Mouse (Mus musculus): ENCODE data around the gene Sik3. TPM values are rescaled to one million over a fixed set of nuclear protein-coding genes. Genes with fewer than 3 reads are reported as not detected.

Gene Sik3
- polyA plus RNA-seq, 1 experiment from 2014 or later = 5.7 TPM

- ATAC-seq (ENCODE audit: insufficient read depth, low FRiP score) = no peak
- no peak overlapping the region for H3K4me2 ChIP-seq (ENCODE audit: low read depth, low read length)
- 48% methylated on average over 2 of the region's 2 CpGs for whole genome bisulfite sequencing
- H3K9me3 ChIP-seq (replicated peaks; ENCODE audit: control insufficient read depth, low read length) = no peaks in the 10 kb centered on the region
- H3K9ac ChIP-seq (ENCODE audit: low read length) = no peak overlapping the region
- H3K27me3 ChIP-seq (ENCODE audit: control insufficient read depth, insufficient read depth, low read length) = no peaks in the 10 kb centered on the region
- no peaks in the 10 kb centered on the region; the same call in 1 of the 2 replicates for H3K4me1 ChIP-seq (ENCODE audit: control insufficient read depth, insufficient read depth, low read length)
- no peaks in the 10 kb centered on the region for H3K36me3 ChIP-seq (ENCODE audit: control insufficient read depth, insufficient read depth, low read length)
- H3K4me3 ChIP-seq (replicated peaks; ENCODE audit: low read length) = no peak overlapping the region
- H3K27ac ChIP-seq (ENCODE audit: low read length) = peak overlapping the region; percentile 5; the same call in 1 of the 2 replicates
These were observed 172.6 kb downstream of the Sik3 start for GRCm38 (mm10) chr9:46185191-46185590.

GRCm38 (mm10) chr9:46186387-46186786 is 173.8 kb downstream of the Sik3 start:
- H3K4me1 ChIP-seq (ENCODE audit: control insufficient read depth, insufficient read depth, low read length) = peaks cover 3% of the 10 kb centered on the region; the same call in 1 of the 2 replicates
- H3K4me2 ChIP-seq (ENCODE audit: low read depth, low read length) = no peak overlapping the region
- no peak for ATAC-seq (ENCODE audit: insufficient read depth, low FRiP score)
- no peak overlapping the region for H3K27ac ChIP-seq (ENCODE audit: low read length)
- H3K36me3 ChIP-seq (ENCODE audit: control insufficient read depth, insufficient read depth, low read length) = no peaks in the 10 kb centered on the region
- 85% methylated on average over 1 of the region's 1 CpGs for WGBS
- H3K4me3 ChIP-seq (replicated peaks; ENCODE audit: low read length) = no peak overlapping the region
- no peaks in the 10 kb centered on the region for H3K27me3 ChIP-seq (ENCODE audit: control insufficient read depth, insufficient read depth, low read length)
- no peaks in the 10 kb centered on the region for H3K9me3 ChIP-seq (replicated peaks; ENCODE audit: control insufficient read depth, low read length)
- no peak overlapping the region for H3K9ac ChIP-seq (ENCODE audit: low read length)

- Histone ChIP-seq H3K4me1 (ENCODE audit: control insufficient read depth, insufficient read depth, low read length) (0 out of 2 replicates have a peak, but pooled peaks cover 3% of the 10 kb centered on the region), H3K36me3 (ENCODE audit: control insufficient read depth, insufficient read depth, low read length) (no peaks in the 10 kb centered on the region), H3K27ac (ENCODE audit: low read length) (no peak overlapping the region), H3K9me3 (replicated peaks; ENCODE audit: control insufficient read depth, low read length) (no peaks in the 10 kb centered on the region), H3K27me3 (ENCODE audit: control insufficient read depth, insufficient read depth, low read length) (no peaks in the 10 kb centered on the region), H3K4me3 (replicated peaks; ENCODE audit: low read length) (no peak overlapping the region), H3K4me2 (ENCODE audit: low read depth, low read length) (no peak overlapping the region), H3K9ac (ENCODE audit: low read length) (no peak overlapping the region)
- ATAC-seq (ENCODE audit: insufficient read depth, low FRiP score) = no peak
- WGBS = 82% methylated on average over 4 of the region's 4 CpGs
These were observed 175.8 kb downstream of the Sik3 start for GRCm38 (mm10) chr9:46188370-46188769.

- Histone ChIP-seq H3K9me3 (replicated peaks; ENCODE audit: control insufficient read depth, low read length) (no peaks in the 10 kb centered on the region), H3K4me1 (ENCODE audit: control insufficient read depth, insufficient read depth, low read length) (0 out of 2 replicates have a peak, but pooled peaks cover 3% of the 10 kb centered on the region), H3K4me2 (ENCODE audit: low read depth, low read length) (no peak overlapping the region), H3K36me3 (ENCODE audit: control insufficient read depth, insufficient read depth, low read length) (no peaks in the 10 kb centered on the region), H3K4me3 (replicated peaks; ENCODE audit: low read length) (no peak overlapping the region), H3K27me3 (ENCODE audit: control insufficient read depth, insufficient read depth, low read length) (no peaks in the 10 kb centered on the region), H3K27ac (ENCODE audit: low read length) (no peak overlapping the region), H3K9ac (ENCODE audit: low read length) (no peak overlapping the region)
- ATAC-seq (ENCODE audit: insufficient read depth, low FRiP score) = no peak
- 88% methylated on average over 5 of the region's 5 CpGs for WGBS
These were observed 176.3 kb downstream of the Sik3 start for GRCm38 (mm10) chr9:46188956-46189355.

GRCm38 (mm10) chr9:46189381-46189780 is 176.8 kb downstream of the Sik3 start:
- Histone ChIP-seq H3K27ac (ENCODE audit: low read length) (no peak overlapping the region), H3K4me2 (ENCODE audit: low read depth, low read length) (no peak overlapping the region), H3K9ac (ENCODE audit: low read length) (no peak overlapping the region), H3K4me1 (ENCODE audit: control insufficient read depth, insufficient read depth, low read length) (0 out of 2 replicates have a peak, but pooled peaks cover 3% of the 10 kb centered on the region), H3K4me3 (replicated peaks; ENCODE audit: low read length) (no peak overlapping the region), H3K27me3 (ENCODE audit: control insufficient read depth, insufficient read depth, low read length) (no peaks in the 10 kb centered on the region), H3K36me3 (ENCODE audit: control insufficient read depth, insufficient read depth, low read length) (no peaks in the 10 kb centered on the region), H3K9me3 (replicated peaks; ENCODE audit: control insufficient read depth, low read length) (no peaks in the 10 kb centered on the region)
- ATAC-seq (ENCODE audit: insufficient read depth, low FRiP score) = no peak
- WGBS = 81% methylated on average over 10 of the region's 10 CpGs

- Histone ChIP-seq H3K9ac (ENCODE audit: low read length) (no peak overlapping the region), H3K4me2 (ENCODE audit: low read depth, low read length) (no peak overlapping the region), H3K36me3 (ENCODE audit: control insufficient read depth, insufficient read depth, low read length) (peaks cover 11% of the 10 kb centered on the region; the same call in 1 of the 2 replicates), H3K4me1 (ENCODE audit: control insufficient read depth, insufficient read depth, low read length) (0 out of 2 replicates have a peak, but pooled peaks cover 3% of the 10 kb centered on the region), H3K27me3 (ENCODE audit: control insufficient read depth, insufficient read depth, low read length) (no peaks in the 10 kb centered on the region), H3K27ac (ENCODE audit: low read length) (no peak overlapping the region), H3K4me3 (replicated peaks; ENCODE audit: low read length) (no peak overlapping the region), H3K9me3 (replicated peaks; ENCODE audit: control insufficient read depth, low read length) (no peaks in the 10 kb centered on the region)
- no peak for ATAC-seq (ENCODE audit: insufficient read depth, low FRiP score)
- WGBS = 56% methylated on average over 8 of the region's 8 CpGs
These were observed 178.6 kb downstream of the Sik3 start for GRCm38 (mm10) chr9:46191234-46191633.

- 15% methylated on average over 1 of the region's 1 CpGs for WGBS
- ATAC-seq (ENCODE audit: insufficient read depth, low FRiP score) = no peak
These were observed 179.0 kb downstream of the Sik3 start for GRCm38 (mm10) chr9:46191644-46192043.

GRCm38 (mm10) chr9:46192642-46193041 is 180.0 kb downstream of the Sik3 start:
- Histone ChIP-seq H3K9ac (ENCODE audit: low read length) (no peak overlapping the region), H3K27me3 (ENCODE audit: control insufficient read depth, insufficient read depth, low read length) (no peaks in the 10 kb centered on the region), H3K4me1 (ENCODE audit: control insufficient read depth, insufficient read depth, low read length) (0 out of 2 replicates have a peak, but pooled peaks cover 3% of the 10 kb centered on the region), H3K4me2 (ENCODE audit: low read depth, low read length) (no peak overlapping the region), H3K36me3 (ENCODE audit: control insufficient read depth, insufficient read depth, low read length) (peaks cover 11% of the 10 kb centered on the region; the same call in 1 of the 2 replicates), H3K27ac (ENCODE audit: low read length) (no peak overlapping the region), H3K4me3 (replicated peaks; ENCODE audit: low read length) (no peak overlapping the region), H3K9me3 (replicated peaks; ENCODE audit: control insufficient read depth, low read length) (no peaks in the 10 kb centered on the region)
- ATAC-seq (ENCODE audit: insufficient read depth, low FRiP score) = no peak
- 88% methylated on average over 6 of the region's 6 CpGs for whole genome bisulfite sequencing

More at GRCm38 (mm10) chr9:46191644-46192043, 179.0 kb downstream of the Sik3 start:
- no peak overlapping the region for H3K4me3 ChIP-seq (replicated peaks; ENCODE audit: low read length)
- peaks cover 11% of the 10 kb centered on the region; the same call in 1 of the 2 replicates for H3K36me3 ChIP-seq (ENCODE audit: control insufficient read depth, insufficient read depth, low read length)
- H3K9me3 ChIP-seq (replicated peaks; ENCODE audit: control insufficient read depth, low read length) = no peaks in the 10 kb centered on the region
- H3K9ac ChIP-seq (ENCODE audit: low read length) = no peak overlapping the region
- H3K27ac ChIP-seq (ENCODE audit: low read length) = no peak overlapping the region
- 0 out of 2 replicates have a peak, but pooled peaks cover 3% of the 10 kb centered on the region for H3K4me1 ChIP-seq (ENCODE audit: control insufficient read depth, insufficient read depth, low read length)
- no peaks in the 10 kb centered on the region for H3K27me3 ChIP-seq (ENCODE audit: control insufficient read depth, insufficient read depth, low read length)
- no peak overlapping the region for H3K4me2 ChIP-seq (ENCODE audit: low read depth, low read length)

GRCm38 (mm10) chr9:46194809-46195208 is 182.2 kb downstream of the Sik3 start:
- H3K27ac ChIP-seq (ENCODE audit: low read length) = no peak overlapping the region
- ATAC-seq (ENCODE audit: insufficient read depth, low FRiP score) = no peak
- H3K9ac ChIP-seq (ENCODE audit: low read length) = no peak overlapping the region
- WGBS = 88% methylated on average over 9 of the region's 9 CpGs
- no peak overlapping the region for H3K4me2 ChIP-seq (ENCODE audit: low read depth, low read length)
- no peak overlapping the region for H3K4me3 ChIP-seq (replicated peaks; ENCODE audit: low read length)
- H3K36me3 ChIP-seq (ENCODE audit: control insufficient read depth, insufficient read depth, low read length) = peaks cover 25% of the 10 kb centered on the region
- no peaks in the 10 kb centered on the region for H3K27me3 ChIP-seq (ENCODE audit: control insufficient read depth, insufficient read depth, low read length)
- 0 out of 2 replicates have a peak, but pooled peaks cover 3% of the 10 kb centered on the region for H3K4me1 ChIP-seq (ENCODE audit: control insufficient read depth, insufficient read depth, low read length)
- no peaks in the 10 kb centered on the region for H3K9me3 ChIP-seq (replicated peaks; ENCODE audit: control insufficient read depth, low read length)
